Mouse (Mus musculus): ENCODE measurements at regions not wholly inside any gene's neighbourhood (a gene's known extent, or its start where the extent isn't known, plus 50 kb on each side); places are given as distances from the start of the nearest gene placed in this dataset.

GRCm38 (mm10) chr12:86816171-86816701 is 68.4 kb downstream of the Irf2bpl start:
- no peak for DNase-seq (ENCODE audit: low read depth, low spot score)
- Histone ChIP-seq H3K36me3 (ENCODE audit: control insufficient read depth, insufficient read depth, low read length, poor library complexity, severe bottlenecking) (no peaks in the 10 kb centered on the region; the same call in 1 of the 2 replicates), H3K27me3 (ENCODE audit: control insufficient read depth, insufficient read depth, low read length, poor library complexity, severe bottlenecking) (no peaks in the 10 kb centered on the region)

GRCm38 (mm10) chr12:86814740-86815139 is 69.9 kb downstream of the Irf2bpl start:
- no peaks in the 10 kb centered on the region for H3K27me3 ChIP-seq (ENCODE audit: control insufficient read depth, insufficient read depth, low read length, poor library complexity, severe bottlenecking)
- no peaks in the 10 kb centered on the region; the same call in 1 of the 2 replicates for H3K36me3 ChIP-seq (ENCODE audit: control insufficient read depth, insufficient read depth, low read length, poor library complexity, severe bottlenecking)

More at GRCm38 (mm10) chr12:86814740-86815139, 69.9 kb downstream of the Irf2bpl start:
- no peak for DNase-seq (ENCODE audit: low read depth, low spot score)

Measured in splenic B cell, adult 2 months (primary cell).